Mouse (Mus musculus) small intestine, adult 2 months (tissue): ENCODE data around the gene Gtf2a1. TPM values are rescaled to one million over a fixed set of nuclear protein-coding genes. Genes with fewer than 3 reads are reported as not detected.
"Not testable (repeated sequence)": the region's sequence is repeated elsewhere in the genome, so short reads cannot be mapped to it uniquely, and the experiment has no call there.

ENCODE experiments used
- H3K27ac ChIP-seq: fragments of 200-500 bp; 2 replicates; pipeline ENCODE4 v1.5.1; 2012; ENCODE audit warnings: low read depth, low read length, control low read depth, inconsistent platforms; ENCODE audit not compliant: insufficient read depth
- H3K27me3 ChIP-seq: fragments of 200-500 bp; 2 replicates; pipeline ENCODE4 v1.6.1; 2012; ENCODE audit warnings: mild to moderate bottlenecking, moderate library complexity, low read length, inconsistent platforms; ENCODE audit not compliant: control insufficient read depth, insufficient read depth
- H3K36me3 ChIP-seq: fragments of 200-500 bp; 2 replicates; pipeline ENCODE4 v1.6.1; 2012; ENCODE audit warnings: mild to moderate bottlenecking, low read length, control low read depth, inconsistent platforms; ENCODE audit not compliant: control insufficient read depth, insufficient read depth
- H3K4me1 ChIP-seq: fragments of 200-500 bp; 2 replicates; pipeline ENCODE4 v1.6.1; 2012; ENCODE audit warnings: low read length, inconsistent platforms, mixed read lengths; ENCODE audit not compliant: control insufficient read depth, insufficient read depth, insufficient read length
- H3K4me3 ChIP-seq: fragments of 200-500 bp; 2 replicates; pipeline ENCODE4 v1.5.1; 2012; ENCODE audit warnings: low read depth, mild to moderate bottlenecking, control low read depth, inconsistent platforms, low read length, moderate library complexity
- CTCF ChIP-seq: fragments of 200-500 bp; IDR thresholded peaks from 2 replicates; pipeline ENCODE4 v1.5.1; 2012; ENCODE audit warnings: low read depth, mild to moderate bottlenecking, control low read depth, inconsistent platforms, low read length, moderate library complexity, mixed read lengths; ENCODE audit not compliant: insufficient replicate concordance, insufficient read length; ENCODE audit errors: extremely low read depth
- POLR2A ChIP-seq: fragments of 200-500 bp; IDR thresholded peaks from 2 replicates; pipeline ENCODE4 v1.6.1; 2012; ENCODE audit warnings: low read depth, mild to moderate bottlenecking, control low read depth, inconsistent platforms, low read length, moderate library complexity
- WGBS: fragments of 180-500 bp; shearing (Covaris S2); methylation state at CpG from one replicate; pipeline ENCODE4 v1.1.7; 2018; 5-methylcytosine and 5-hydroxymethylcytosine counted together
- polyA plus RNA-seq: library from polyadenylated mRNA; depleted of rRNA; stranded (reverse); fragments of >200 nt; gene quantifications from 2 replicates; pipeline ENCODE4 v1.2.3, GENCODE M21; 2012

Gtf2a1 gene
- polyA plus RNA-seq, 1 experiment, result 8.7 TPM

- Histone ChIP-seq H3K36me3 (peaks cover 14% of the 10 kb centered on the region), H3K27ac (peak overlapping the region; percentile 91), H3K4me1 (peaks cover 4% of the 10 kb centered on the region; the same call in 1 of the 2 replicates), H3K27me3 (no peaks in the 10 kb centered on the region), H3K4me3 (peak overlapping the region; percentile 94)
- WGBS, result under 1% methylated on average over 32 of the region's 32 CpGs
- TF ChIP-seq CTCF, result no peak
- peak; percentile 99 for TF ChIP-seq POLR2A
These were observed 2.1 kb downstream of the Gtf2a1 start for GRCm38 (mm10) chr12:91588176-91588669.

GRCm38 (mm10) chr12:91587491-91588033, 2.7 kb downstream of the Gtf2a1 start:
- 16% methylated on average over 5 of the region's 5 CpGs for WGBS
- no peak overlapping the region for H3K4me3 ChIP-seq

GRCm38 (mm10) chr12:91587077-91587476, 3.2 kb downstream of the Gtf2a1 start:
- TF ChIP-seq POLR2A, result no peak
- H3K4me3 ChIP-seq, result no peak overlapping the region
- H3K36me3 ChIP-seq, result peaks cover 15% of the 10 kb centered on the region
- no peak overlapping the region for H3K27ac ChIP-seq
- peaks cover 4% of the 10 kb centered on the region; the same call in 1 of the 2 replicates for H3K4me1 ChIP-seq
- no peaks in the 10 kb centered on the region for H3K27me3 ChIP-seq
- WGBS, result 59% methylated on average over 3 of the region's 3 CpGs

More at GRCm38 (mm10) chr12:91587491-91588033, 2.7 kb downstream of the Gtf2a1 start:
- peaks cover 4% of the 10 kb centered on the region; the same call in 1 of the 2 replicates for H3K4me1 ChIP-seq
- TF ChIP-seq POLR2A (no peak), CTCF (no peak)
- no peaks in the 10 kb centered on the region for H3K27me3 ChIP-seq
- peaks cover 15% of the 10 kb centered on the region for H3K36me3 ChIP-seq
- H3K27ac ChIP-seq, result no peak overlapping the region

- 93% methylated on average over 4 of the region's 4 CpGs for WGBS
- not testable (repeated sequence) for H3K4me1 ChIP-seq, H3K27ac ChIP-seq, H3K27me3 ChIP-seq, H3K4me3 ChIP-seq
- peaks cover 15% of the 10 kb centered on the region for H3K36me3 ChIP-seq
These were observed 4.5 kb downstream of the Gtf2a1 start for GRCm38 (mm10) chr12:91585815-91586214.

GRCm38 (mm10) chr12:91585206-91585605, 5.1 kb downstream of the Gtf2a1 start:
- no peak for TF ChIP-seq CTCF
- TF ChIP-seq POLR2A, result no peak
- Histone ChIP-seq H3K36me3 (peaks cover 17% of the 10 kb centered on the region), H3K27ac (no peak overlapping the region), H3K27me3 (no peaks in the 10 kb centered on the region), H3K4me1 (peaks cover 5% of the 10 kb centered on the region; the same call in 1 of the 2 replicates), H3K4me3 (no peak overlapping the region)
- 83% methylated on average over 3 of the region's 3 CpGs for WGBS

GRCm38 (mm10) chr12:91583409-91583808, 6.9 kb downstream of the Gtf2a1 start:
- no peak overlapping the region for H3K4me3 ChIP-seq
- no peaks in the 10 kb centered on the region for H3K27me3 ChIP-seq
- peaks cover 5% of the 10 kb centered on the region; the same call in 1 of the 2 replicates for H3K4me1 ChIP-seq
- H3K36me3 ChIP-seq, result peaks cover 20% of the 10 kb centered on the region
- 80% methylated on average over 6 of the region's 6 CpGs for WGBS
- no peak overlapping the region for H3K27ac ChIP-seq
- TF ChIP-seq CTCF (no peak), POLR2A (no peak)

- Histone ChIP-seq H3K27me3 (no peaks in the 10 kb centered on the region), H3K4me1 (peaks cover 5% of the 10 kb centered on the region; the same call in 1 of the 2 replicates), H3K36me3 (peaks cover 26% of the 10 kb centered on the region), H3K4me3 (no peak overlapping the region), H3K27ac (no peak overlapping the region)
- TF ChIP-seq CTCF (no peak), POLR2A (no peak)
- WGBS, result 58% methylated on average over 6 of the region's 6 CpGs
These were observed 7.8 kb downstream of the Gtf2a1 start for GRCm38 (mm10) chr12:91582362-91583002.
